Mouse (Mus musculus) neural tube, embryonic 13.5 days (tissue): ENCODE data around the gene Ezr. TPM values are rescaled to one million over a fixed set of nuclear protein-coding genes. Genes with fewer than 3 reads are reported as not detected.

Source experiments
- ATAC-seq: fragments of 200-750 bp; cut with Nextera tagmentation; 2 replicates; pipeline ENCODE4 v1.8.0; 2017; ENCODE audit warnings: low read depth, mild to moderate bottlenecking, moderate TSS enrichment, moderate library complexity
- H3K27ac ChIP-seq: fragments of 300-500 bp; sonication (generic); replicated peaks from 2 replicates; pipeline ENCODE4 v1.5.1; 2015; ENCODE audit warnings: moderate library complexity, mild to moderate bottlenecking, inconsistent platforms
- H3K27me3 ChIP-seq: fragments of 300-500 bp; sonication (generic); 2 replicates; pipeline ENCODE4 v1.6.1; 2015; ENCODE audit warnings: mild to moderate bottlenecking, inconsistent platforms
- H3K36me3 ChIP-seq: fragments of 300-500 bp; sonication (generic); 2 replicates; pipeline ENCODE4 v1.6.1; 2015; ENCODE audit warnings: mild to moderate bottlenecking, inconsistent platforms
- H3K4me1 ChIP-seq: fragments of 300-500 bp; sonication (generic); replicated peaks from 2 replicates; pipeline ENCODE4 v1.6.1; 2015; ENCODE audit warnings: inconsistent platforms
- H3K4me2 ChIP-seq: fragments of 300-500 bp; sonication (generic); 2 replicates; pipeline ENCODE4 v1.6.1; 2015; ENCODE audit warnings: inconsistent platforms, mild to moderate bottlenecking, moderate library complexity
- H3K4me3 ChIP-seq: fragments of 300-500 bp; sonication (generic); 2 replicates; pipeline ENCODE4 v1.5.1; 2015; ENCODE audit warnings: mild to moderate bottlenecking, inconsistent platforms
- H3K9ac ChIP-seq: fragments of 300-500 bp; sonication (generic); 2 replicates; pipeline ENCODE4 v1.6.1; 2015; ENCODE audit warnings: moderate library complexity, mild to moderate bottlenecking, inconsistent platforms
- H3K9me3 ChIP-seq: fragments of 300-500 bp; sonication (generic); 2 replicates; pipeline ENCODE4 v1.6.1; 2016; ENCODE audit warnings: inconsistent platforms
- WGBS: fragments of 180-500 bp; shearing (Covaris S2); methylation state at CpG from one replicate; pipeline ENCODE4 v1.1.7; 2015; 5-methylcytosine and 5-hydroxymethylcytosine counted together
- polyA plus RNA-seq: library from polyadenylated mRNA; unstranded; fragments of >200 nt; fragmentation: Nextera tagmentation; extraction: Ambion mirVana; gene quantifications from 2 replicates; pipeline ENCODE4 v1.2.1, GENCODE M21; 2015

Gene Ezr
- polyA plus RNA-seq, 1 experiment from 2014 or later, result 58.5 TPM

- Histone ChIP-seq H3K27ac (no peak overlapping the region), H3K9ac (no peak overlapping the region), H3K4me1 (peaks cover 19% of the 10 kb centered on the region), H3K4me3 (no peak overlapping the region), H3K27me3 (no peaks in the 10 kb centered on the region), H3K4me2 (no peak overlapping the region), H3K9me3 (no peaks in the 10 kb centered on the region), H3K36me3 (no peaks in the 10 kb centered on the region)
- WGBS, result 58% methylated on average over 8 of the region's 8 CpGs
- no peak for ATAC-seq
Observed at GRCm38 (mm10) chr17:6808521-6809165, 26.1 kb upstream of the Ezr start.

- ATAC-seq, result no peak
Observed at GRCm38 (mm10) chr17:6807827-6808520, 25.4 kb upstream of the Ezr start.

GRCm38 (mm10) chr17:6804853-6805543, 22.4 kb upstream of the Ezr start:
- no peak for ATAC-seq
- H3K4me3 ChIP-seq, result no peak overlapping the region
- H3K4me1 ChIP-seq, result peaks cover 4% of the 10 kb centered on the region; the same call in 1 of the 2 replicates
- H3K4me2 ChIP-seq, result no peak overlapping the region
- 76% methylated on average over 6 of the region's 6 CpGs for WGBS
- no peak overlapping the region for H3K27ac ChIP-seq
- no peak overlapping the region for H3K9ac ChIP-seq
- H3K27me3 ChIP-seq, result no peaks in the 10 kb centered on the region
- no peaks in the 10 kb centered on the region for H3K9me3 ChIP-seq
- H3K36me3 ChIP-seq, result peaks cover 4% of the 10 kb centered on the region; the same call in 1 of the 2 replicates

More at GRCm38 (mm10) chr17:6807827-6808520, 25.4 kb upstream of the Ezr start:
- peaks cover 14% of the 10 kb centered on the region for H3K4me1 ChIP-seq
- no peak overlapping the region for H3K4me3 ChIP-seq
- 83% methylated on average over 16 of the region's 16 CpGs for WGBS
- H3K9me3 ChIP-seq, result no peaks in the 10 kb centered on the region
- no peak overlapping the region for H3K9ac ChIP-seq
- H3K4me2 ChIP-seq, result no peak overlapping the region
- no peaks in the 10 kb centered on the region for H3K27me3 ChIP-seq
- H3K36me3 ChIP-seq, result no peaks in the 10 kb centered on the region
- H3K27ac ChIP-seq, result no peak overlapping the region

- H3K4me1 ChIP-seq, result peaks cover under 1% of the 10 kb centered on the region; the same call in 1 of the 2 replicates
- no peaks in the 10 kb centered on the region for H3K9me3 ChIP-seq
- H3K9ac ChIP-seq, result no peak overlapping the region
- 95% methylated on average over 6 of the region's 6 CpGs for WGBS
- no peak overlapping the region for H3K4me3 ChIP-seq
- peaks cover 4% of the 10 kb centered on the region; the same call in 1 of the 2 replicates for H3K36me3 ChIP-seq
- no peaks in the 10 kb centered on the region for H3K27me3 ChIP-seq
- H3K27ac ChIP-seq, result no peak overlapping the region
- ATAC-seq, result no peak
- H3K4me2 ChIP-seq, result no peak overlapping the region
Observed at GRCm38 (mm10) chr17:6804111-6804510, 21.5 kb upstream of the Ezr start.

- ATAC-seq, result no peak
- no peaks in the 10 kb centered on the region for H3K9me3 ChIP-seq
- no peak overlapping the region for H3K4me3 ChIP-seq
- peaks cover 4% of the 10 kb centered on the region; the same call in 1 of the 2 replicates for H3K36me3 ChIP-seq
- H3K9ac ChIP-seq, result no peak overlapping the region
- H3K27ac ChIP-seq, result no peak overlapping the region
- no peaks in the 10 kb centered on the region for H3K27me3 ChIP-seq
- no peaks in the 10 kb centered on the region; the same call in 1 of the 2 replicates for H3K4me1 ChIP-seq
- WGBS, result 92% methylated on average over 1 of the region's 1 CpGs
- no peak overlapping the region for H3K4me2 ChIP-seq
Observed at GRCm38 (mm10) chr17:6803614-6804013, 21.0 kb upstream of the Ezr start.

GRCm38 (mm10) chr17:6798392-6799061, 15.9 kb upstream of the Ezr start:
- H3K27me3 ChIP-seq, result no peaks in the 10 kb centered on the region

GRCm38 (mm10) chr17:6797471-6797870, 14.9 kb upstream of the Ezr start:
- Histone ChIP-seq H3K27ac (no peak overlapping the region), H3K27me3 (no peaks in the 10 kb centered on the region), H3K9ac (no peak overlapping the region), H3K4me3 (no peak overlapping the region), H3K4me2 (no peak overlapping the region), H3K4me1 (peaks cover 4% of the 10 kb centered on the region; the same call in 1 of the 2 replicates), H3K9me3 (no peaks in the 10 kb centered on the region), H3K36me3 (peaks cover 4% of the 10 kb centered on the region; the same call in 1 of the 2 replicates)
- no peak for ATAC-seq
- WGBS, result 86% methylated on average over 4 of the region's 4 CpGs

More at GRCm38 (mm10) chr17:6798392-6799061, 15.9 kb upstream of the Ezr start:
- Histone ChIP-seq H3K36me3 (peaks cover 4% of the 10 kb centered on the region; the same call in 1 of the 2 replicates), H3K4me3 (no peak overlapping the region), H3K4me2 (no peak overlapping the region), H3K27ac (no peak overlapping the region), H3K9me3 (no peaks in the 10 kb centered on the region), H3K9ac (no peak overlapping the region), H3K4me1 (peaks cover 4% of the 10 kb centered on the region; the same call in 1 of the 2 replicates)
- WGBS, result 87% methylated on average over 12 of the region's 12 CpGs
- ATAC-seq, result no peak

GRCm38 (mm10) chr17:6794160-6794751, 11.7 kb upstream of the Ezr start:
- H3K36me3 ChIP-seq, result no peaks in the 10 kb centered on the region
- H3K9me3 ChIP-seq, result no peaks in the 10 kb centered on the region
- no peak for ATAC-seq
- H3K4me1 ChIP-seq, result peaks cover 4% of the 10 kb centered on the region; the same call in 1 of the 2 replicates
- no peak overlapping the region for H3K27ac ChIP-seq
- H3K27me3 ChIP-seq, result no peaks in the 10 kb centered on the region
- no peak overlapping the region for H3K4me2 ChIP-seq
- H3K9ac ChIP-seq, result no peak overlapping the region
- no peak overlapping the region for H3K4me3 ChIP-seq
- 75% methylated on average over 12 of the region's 12 CpGs for WGBS

GRCm38 (mm10) chr17:6789581-6790118, 7.1 kb upstream of the Ezr start:
- Histone ChIP-seq H3K36me3 (no peaks in the 10 kb centered on the region), H3K9ac (no peak overlapping the region), H3K9me3 (no peaks in the 10 kb centered on the region), H3K4me2 (no peak overlapping the region), H3K4me3 (no peak overlapping the region), H3K27ac (no peak overlapping the region), H3K4me1 (peaks cover 1% of the 10 kb centered on the region; the same call in 1 of the 2 replicates), H3K27me3 (peaks cover 4% of the 10 kb centered on the region; the same call in 1 of the 2 replicates)
- no peak for ATAC-seq
- WGBS, result 82% methylated on average over 9 of the region's 9 CpGs

- peaks cover 6% of the 10 kb centered on the region; the same call in 1 of the 2 replicates for H3K27me3 ChIP-seq
- no peak overlapping the region for H3K9ac ChIP-seq
- no peak overlapping the region for H3K27ac ChIP-seq
- H3K4me1 ChIP-seq, result no peaks in the 10 kb centered on the region
- no peak for ATAC-seq
- no peaks in the 10 kb centered on the region for H3K36me3 ChIP-seq
- H3K9me3 ChIP-seq, result no peaks in the 10 kb centered on the region
- H3K4me3 ChIP-seq, result no peak overlapping the region
- H3K4me2 ChIP-seq, result no peak overlapping the region
Observed at GRCm38 (mm10) chr17:6789103-6789502, 6.5 kb upstream of the Ezr start.

GRCm38 (mm10) chr17:6787241-6787640, 4.7 kb upstream of the Ezr start:
- Histone ChIP-seq H3K9ac (no peak overlapping the region), H3K36me3 (no peaks in the 10 kb centered on the region), H3K4me2 (no peak overlapping the region), H3K4me3 (no peak overlapping the region), H3K9me3 (no peaks in the 10 kb centered on the region), H3K27me3 (peaks cover 15% of the 10 kb centered on the region; the same call in 1 of the 2 replicates), H3K4me1 (peaks cover 2% of the 10 kb centered on the region), H3K27ac (no peak overlapping the region)
- 90% methylated on average over 4 of the region's 4 CpGs for WGBS
- ATAC-seq, result no peak
